Mouse (Mus musculus): ENCODE results near the gene Cenpx. TPM values are rescaled to one million over a fixed set of nuclear protein-coding genes. Genes with fewer than 3 reads are reported as not detected.
"Not testable (repeated sequence)": the region's sequence is repeated elsewhere in the genome, so short reads cannot be mapped to it uniquely, and the experiment has no call there.

Cenpx gene
- total RNA-seq (2015; ENCODE audit: low replicate concordance), result 7.1 and 35.3 TPM in 2 replicates
- 15.0 and 21.2 TPM in 2 replicates for total RNA-seq (2017; ENCODE audit: low replicate concordance)

GRCm38 (mm10) chr11:120713580-120714518 lies at the start of gene Cenpx, which contains the start of gene Lrrc45:
Gene Cenpx, minus strand, starts transcription at chr11:120713738.
Gene Lrrc45, plus strand, starts transcription at chr11:120713925.
- ATAC-seq (replicated peaks; ENCODE audit: low FRiP score, poor library complexity, severe bottlenecking), result peak; percentile 92

GRCm38 (mm10) chr11:120762672-120763041 lies 49.1 kb upstream of the Cenpx start, which contains the start of gene Hmga1b:
Gene Hmga1b, plus strand, starts transcription at chr11:120762794.
- ATAC-seq (replicated peaks; ENCODE audit: low FRiP score, poor library complexity, severe bottlenecking), result not testable (repeated sequence)

GRCm38 (mm10) chr11:120761811-120762671 lies 48.5 kb upstream of the Cenpx start:
- no peak for ATAC-seq (replicated peaks; ENCODE audit: low FRiP score, poor library complexity, severe bottlenecking)

- no peak for ATAC-seq (replicated peaks; ENCODE audit: low FRiP score, poor library complexity, severe bottlenecking)
Observed at GRCm38 (mm10) chr11:120760236-120760635, 46.7 kb upstream of the Cenpx start.

- no peak for ATAC-seq (replicated peaks; ENCODE audit: low FRiP score, poor library complexity, severe bottlenecking)
Observed at GRCm38 (mm10) chr11:120751606-120752005, 38.1 kb upstream of the Cenpx start.

- peak; percentile 70; the same call in 1 of the 2 replicates for ATAC-seq (replicated peaks; ENCODE audit: low FRiP score, poor library complexity, severe bottlenecking)
Observed at GRCm38 (mm10) chr11:120749430-120749829, 35.9 kb upstream of the Cenpx start.

GRCm38 (mm10) chr11:120747974-120748373 lies 34.4 kb upstream of the Cenpx start:
- no peak for ATAC-seq (replicated peaks; ENCODE audit: low FRiP score, poor library complexity, severe bottlenecking)

GRCm38 (mm10) chr11:120744121-120744701 lies 30.7 kb upstream of the Cenpx start:
- ATAC-seq (replicated peaks; ENCODE audit: low FRiP score, poor library complexity, severe bottlenecking), result no peak

- no peak for ATAC-seq (replicated peaks; ENCODE audit: low FRiP score, poor library complexity, severe bottlenecking)
Observed at GRCm38 (mm10) chr11:120740981-120741380, 27.4 kb upstream of the Cenpx start.

- no peak for ATAC-seq (replicated peaks; ENCODE audit: low FRiP score, poor library complexity, severe bottlenecking)
Observed at GRCm38 (mm10) chr11:120736424-120736823, 22.9 kb upstream of the Cenpx start.

GRCm38 (mm10) chr11:120733521-120733920 lies 20.0 kb upstream of the Cenpx start:
- ATAC-seq (replicated peaks; ENCODE audit: low FRiP score, poor library complexity, severe bottlenecking), result no peak

- no peak for ATAC-seq (replicated peaks; ENCODE audit: low FRiP score, poor library complexity, severe bottlenecking)
Observed at GRCm38 (mm10) chr11:120731858-120732680, 18.5 kb upstream of the Cenpx start, which contains the start of gene Cbr2. Gene Cbr2, minus strand, starts transcription at chr11:120732114.

- ATAC-seq (replicated peaks; ENCODE audit: low FRiP score, poor library complexity, severe bottlenecking), result no peak
Observed at GRCm38 (mm10) chr11:120731395-120731794, 17.9 kb upstream of the Cenpx start.

- ATAC-seq (replicated peaks; ENCODE audit: low FRiP score, poor library complexity, severe bottlenecking), result no peak
Observed at GRCm38 (mm10) chr11:120730331-120730870, 16.9 kb upstream of the Cenpx start.

GRCm38 (mm10) chr11:120729432-120730050 lies 16.0 kb upstream of the Cenpx start:
- 0 out of 2 replicates have a peak, but pooled peaks have one; percentile 33 for ATAC-seq (replicated peaks; ENCODE audit: low FRiP score, poor library complexity, severe bottlenecking)

GRCm38 (mm10) chr11:120728530-120729240 lies 15.1 kb upstream of the Cenpx start:
- no peak for ATAC-seq (replicated peaks; ENCODE audit: low FRiP score, poor library complexity, severe bottlenecking)

GRCm38 (mm10) chr11:120727564-120727963 lies 14.0 kb upstream of the Cenpx start:
- no peak for ATAC-seq (replicated peaks; ENCODE audit: low FRiP score, poor library complexity, severe bottlenecking)

- ATAC-seq (replicated peaks; ENCODE audit: low FRiP score, poor library complexity, severe bottlenecking), result peak; percentile 79
Observed at GRCm38 (mm10) chr11:120727169-120727527, 13.6 kb upstream of the Cenpx start, which contains the start of gene Dcxr. Gene Dcxr, minus strand, starts transcription at chr11:120727281.
